Mouse (Mus musculus): Measurements from ENCODE around the gene Prkag1. TPM values are rescaled to one million over a fixed set of nuclear protein-coding genes. Genes with fewer than 3 reads are reported as not detected.

Gene Prkag1
- polyA plus RNA-seq, 1 experiment = 87.2 TPM

DNA sequence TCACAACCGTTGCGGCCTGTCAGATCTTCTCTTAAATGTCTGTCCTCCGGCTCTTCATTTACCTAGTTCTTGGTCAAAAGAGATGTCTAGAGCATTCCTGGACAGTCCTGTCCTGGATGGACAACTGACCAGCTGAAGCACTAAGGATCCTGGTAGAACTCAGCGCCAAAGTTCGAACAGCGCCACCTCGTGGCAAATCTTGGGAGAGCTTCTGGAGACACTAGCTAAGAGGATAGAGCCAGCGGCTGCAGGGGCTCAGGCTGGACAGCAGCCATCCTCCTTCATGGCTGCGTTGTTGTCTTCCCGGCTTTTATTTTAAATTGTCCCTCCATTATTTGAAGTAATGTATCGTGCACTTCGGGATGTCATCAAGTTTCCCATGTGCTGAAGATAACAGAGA, 31.9 kb downstream of the Prkag1 start:
- DNase-seq (ENCODE audit: low read depth, low spot score) = no peak
- WGBS = 11% methylated on average over 12 of the region's 12 CpGs

DNA sequence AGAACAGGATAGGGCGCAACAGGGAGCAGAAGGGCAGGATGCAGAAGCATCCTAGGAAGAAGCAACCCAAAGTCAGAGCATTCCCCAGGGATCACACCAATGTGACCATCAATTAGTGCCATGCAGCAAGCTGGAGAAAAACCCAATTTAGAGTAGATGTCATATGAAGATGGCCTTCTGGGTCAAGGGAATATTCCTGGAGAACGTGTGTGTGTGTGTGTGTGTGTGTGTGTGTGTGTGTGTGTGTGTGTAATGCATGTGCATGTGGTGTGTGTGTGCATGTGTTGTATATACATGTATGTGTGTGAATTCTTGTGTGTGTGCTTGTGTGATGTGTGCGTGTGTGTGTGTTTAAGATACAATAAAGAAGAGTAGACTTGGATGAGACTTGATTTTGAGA, 32.4 kb downstream of the Prkag1 start:
- DNase-seq (ENCODE audit: low read depth, low spot score) = no peak
- WGBS = 58% methylated on average over 3 of the region's 3 CpGs

DNA sequence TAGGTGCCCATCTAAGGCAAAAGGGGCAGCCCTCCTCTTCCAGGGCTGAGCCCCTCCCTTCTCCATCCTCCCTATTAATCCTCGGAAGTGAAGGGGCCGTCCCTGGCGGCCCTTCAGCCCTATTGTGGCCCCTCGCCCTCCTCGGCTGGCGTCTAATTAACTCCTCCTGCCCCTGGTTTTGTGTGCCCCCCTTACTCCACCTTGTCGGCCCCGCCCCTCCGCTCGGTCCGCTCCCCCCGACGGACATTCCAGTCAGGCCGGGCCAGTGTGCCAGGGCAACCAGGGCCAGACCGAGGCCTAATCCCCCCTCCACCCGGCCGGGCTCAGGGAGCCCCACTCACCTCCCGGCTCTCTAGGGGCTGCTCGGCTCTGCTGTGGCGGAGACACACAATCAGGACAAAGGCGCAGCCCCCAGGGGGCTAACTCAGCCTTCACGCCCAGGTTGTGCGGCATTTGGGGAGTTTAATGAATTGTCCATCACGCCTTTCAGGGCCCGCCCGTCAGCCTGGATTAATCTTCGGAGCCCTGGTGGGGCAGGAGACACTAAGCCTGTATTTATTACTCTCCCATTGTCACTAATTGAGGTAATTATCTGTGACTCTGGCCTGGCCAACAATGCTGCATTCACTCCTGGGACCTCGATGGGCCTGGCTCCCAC, 33.4 kb downstream of the Prkag1 start:
- no peak for DNase-seq (ENCODE audit: low read depth, low spot score)
- WGBS = 20% methylated on average over 28 of the region's 28 CpGs

DNA sequence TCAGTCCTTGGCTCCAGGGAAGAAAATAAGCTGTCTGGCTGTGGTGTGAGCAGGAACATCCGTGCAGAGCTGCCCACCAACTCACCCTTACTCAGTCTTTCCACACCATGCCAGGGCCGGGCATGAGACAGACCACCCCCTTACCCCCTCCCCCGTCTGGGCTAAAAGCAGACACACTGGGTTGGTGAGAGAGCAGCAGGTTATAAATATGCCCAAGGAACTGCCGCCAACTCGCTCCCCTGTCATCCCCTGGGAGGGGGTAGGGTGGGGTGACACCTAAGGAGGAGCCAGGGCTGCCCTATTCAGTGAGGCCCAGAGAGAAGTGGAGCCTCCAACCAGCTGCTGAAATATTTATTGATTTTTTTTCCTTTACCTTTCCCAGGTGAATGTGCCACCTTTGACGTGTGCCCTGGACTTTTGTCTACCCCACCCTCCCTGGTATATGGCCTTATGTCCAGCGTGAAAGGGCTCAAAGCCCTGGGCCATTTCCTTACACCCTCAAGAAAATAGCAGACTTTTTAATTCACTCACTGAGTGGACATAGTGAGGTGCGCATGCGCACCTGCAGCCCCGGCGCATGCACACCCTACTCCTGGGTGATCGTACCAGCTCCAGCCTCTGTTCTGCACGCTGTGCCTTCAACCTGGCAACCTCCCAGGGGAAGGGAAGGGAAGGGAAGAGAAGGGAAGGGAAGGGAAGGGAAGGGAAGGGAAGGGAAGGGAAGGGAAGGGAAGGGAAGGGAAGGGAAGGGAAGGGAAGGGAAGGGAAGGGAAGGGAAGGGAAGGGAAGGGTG, 34.3 kb downstream of the Prkag1 start:
- no peak for DNase-seq (ENCODE audit: low read depth, low spot score)
- 8% methylated on average over 13 of the region's 13 CpGs for WGBS

DNA sequence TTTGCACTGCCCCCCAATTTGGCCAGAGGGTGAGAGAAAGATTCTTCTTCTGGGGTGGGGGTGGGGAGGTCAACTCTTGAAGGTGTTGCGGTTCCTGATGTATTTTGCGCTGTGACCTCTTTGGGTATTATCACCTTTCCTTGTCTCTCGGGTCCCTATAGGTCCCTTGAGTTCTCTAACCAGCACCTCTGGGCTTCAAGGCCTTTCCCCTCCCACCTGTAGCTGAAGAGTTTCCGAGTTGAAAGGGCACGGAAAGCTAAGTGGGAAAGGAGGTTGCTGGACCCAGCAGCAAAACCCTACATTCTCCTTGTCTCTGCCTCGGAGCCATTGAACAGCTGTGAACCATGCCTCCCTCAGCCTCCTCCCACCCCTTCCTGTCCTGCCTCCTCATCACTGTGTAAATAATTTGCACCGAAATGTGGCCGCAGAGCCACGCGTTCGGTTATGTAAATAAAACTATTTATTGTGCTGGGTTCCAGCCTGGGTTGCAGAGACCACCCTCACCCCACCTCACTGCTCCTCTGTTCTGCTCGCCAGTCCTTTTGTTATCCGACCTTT, 38.1 kb downstream of the Prkag1 start:
- 5% methylated on average over 13 of the region's 13 CpGs for WGBS
- no peak for DNase-seq (ENCODE audit: low read depth, low spot score)

DNA sequence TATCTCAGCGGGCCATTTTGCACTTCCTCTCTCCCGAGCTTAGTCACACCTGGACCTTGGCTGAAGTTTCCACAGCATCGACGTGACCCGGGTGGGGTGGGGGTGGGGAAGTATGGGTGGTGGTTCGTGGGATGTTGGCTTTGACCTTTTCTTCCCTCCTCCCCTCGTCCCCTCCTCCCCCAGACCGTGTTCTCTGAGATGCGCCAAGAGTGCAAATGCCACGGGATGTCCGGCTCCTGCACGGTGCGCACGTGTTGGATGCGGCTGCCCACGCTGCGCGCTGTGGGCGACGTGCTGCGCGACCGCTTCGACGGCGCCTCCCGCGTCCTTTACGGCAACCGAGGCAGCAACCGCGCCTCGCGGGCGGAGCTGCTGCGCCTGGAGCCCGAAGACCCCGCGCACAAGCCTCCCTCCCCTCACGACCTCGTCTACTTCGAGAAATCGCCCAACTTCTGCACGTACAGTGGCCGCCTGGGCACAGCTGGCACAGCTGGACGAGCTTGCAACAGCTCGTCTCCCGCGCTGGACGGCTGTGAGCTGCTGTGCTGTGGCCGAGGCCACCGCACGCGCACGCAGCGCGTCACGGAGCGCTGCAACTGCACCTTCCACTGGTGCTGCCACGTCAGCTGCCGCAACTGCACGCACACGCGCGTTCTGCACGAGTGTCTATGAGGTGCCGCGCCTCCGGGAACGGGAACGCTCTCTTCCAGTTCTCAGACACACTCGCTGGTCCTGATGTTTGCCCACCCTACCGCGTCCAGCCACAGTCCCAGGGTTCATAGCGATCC, 38.9 kb downstream of the Prkag1 start:
- WGBS = 2% methylated on average over 74 of the region's 75 CpGs
- DNase-seq (ENCODE audit: low read depth, low spot score) = no peak

DNA sequence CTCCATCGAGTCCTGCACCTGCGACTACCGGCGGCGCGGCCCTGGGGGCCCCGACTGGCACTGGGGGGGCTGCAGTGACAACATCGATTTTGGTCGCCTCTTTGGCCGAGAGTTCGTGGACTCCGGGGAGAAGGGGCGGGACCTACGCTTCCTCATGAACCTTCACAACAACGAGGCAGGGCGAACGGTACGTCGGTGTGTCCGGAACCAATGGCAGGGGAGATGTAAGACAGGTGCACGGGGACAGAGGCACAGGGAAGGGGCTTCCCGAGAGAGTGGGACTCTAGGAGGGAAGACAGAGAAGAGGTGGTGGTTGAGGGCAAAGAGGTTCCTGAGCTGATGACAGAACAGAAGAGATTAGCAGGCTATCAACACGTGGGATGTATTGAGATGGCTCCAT, 39.5 kb downstream of the Prkag1 start:
- 3% methylated on average over 23 of the region's 23 CpGs for WGBS
- no peak for DNase-seq (ENCODE audit: low read depth, low spot score)

DNA sequence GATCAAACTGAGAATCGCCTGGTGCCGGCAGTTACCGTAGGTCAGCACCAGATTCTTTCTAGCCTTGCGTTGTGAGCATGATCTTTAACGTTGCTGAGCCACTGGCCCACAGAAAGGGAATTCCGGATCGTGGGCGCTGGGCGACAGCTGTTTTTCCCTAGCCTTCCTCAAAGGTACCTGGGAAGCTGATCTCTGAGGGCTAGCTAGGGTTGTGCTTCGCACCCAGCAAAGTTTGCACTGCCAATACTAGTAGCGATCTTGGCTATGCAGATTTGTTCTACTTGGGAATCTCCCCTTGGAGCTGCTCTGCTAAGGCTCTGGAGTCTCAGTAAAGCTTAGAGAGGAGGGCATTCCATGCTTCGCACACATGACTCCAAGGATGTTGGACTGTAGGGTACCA, 40.1 kb downstream of the Prkag1 start:
- WGBS = 1% methylated on average over 12 of the region's 12 CpGs
- no peak for DNase-seq (ENCODE audit: low read depth, low spot score)

DNA sequence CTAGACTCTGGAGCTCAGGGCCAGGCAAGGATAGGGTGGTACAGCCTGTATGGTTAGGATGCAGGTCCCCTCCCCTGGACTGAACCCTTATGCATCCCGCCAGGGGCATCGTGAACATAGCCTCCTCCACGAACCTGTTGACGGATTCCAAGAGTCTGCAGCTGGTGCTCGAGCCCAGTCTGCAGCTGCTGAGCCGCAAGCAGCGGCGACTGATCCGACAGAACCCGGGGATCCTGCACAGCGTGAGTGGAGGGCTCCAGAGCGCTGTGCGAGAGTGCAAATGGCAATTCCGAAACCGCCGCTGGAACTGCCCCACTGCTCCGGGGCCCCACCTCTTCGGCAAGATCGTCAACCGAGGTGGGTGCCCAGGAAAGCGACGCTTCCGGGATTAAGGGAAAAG, 40.6 kb downstream of the Prkag1 start:
- DNase-seq (ENCODE audit: low read depth, low spot score) = no peak
- WGBS = 1% methylated on average over 23 of the region's 23 CpGs

DNA sequence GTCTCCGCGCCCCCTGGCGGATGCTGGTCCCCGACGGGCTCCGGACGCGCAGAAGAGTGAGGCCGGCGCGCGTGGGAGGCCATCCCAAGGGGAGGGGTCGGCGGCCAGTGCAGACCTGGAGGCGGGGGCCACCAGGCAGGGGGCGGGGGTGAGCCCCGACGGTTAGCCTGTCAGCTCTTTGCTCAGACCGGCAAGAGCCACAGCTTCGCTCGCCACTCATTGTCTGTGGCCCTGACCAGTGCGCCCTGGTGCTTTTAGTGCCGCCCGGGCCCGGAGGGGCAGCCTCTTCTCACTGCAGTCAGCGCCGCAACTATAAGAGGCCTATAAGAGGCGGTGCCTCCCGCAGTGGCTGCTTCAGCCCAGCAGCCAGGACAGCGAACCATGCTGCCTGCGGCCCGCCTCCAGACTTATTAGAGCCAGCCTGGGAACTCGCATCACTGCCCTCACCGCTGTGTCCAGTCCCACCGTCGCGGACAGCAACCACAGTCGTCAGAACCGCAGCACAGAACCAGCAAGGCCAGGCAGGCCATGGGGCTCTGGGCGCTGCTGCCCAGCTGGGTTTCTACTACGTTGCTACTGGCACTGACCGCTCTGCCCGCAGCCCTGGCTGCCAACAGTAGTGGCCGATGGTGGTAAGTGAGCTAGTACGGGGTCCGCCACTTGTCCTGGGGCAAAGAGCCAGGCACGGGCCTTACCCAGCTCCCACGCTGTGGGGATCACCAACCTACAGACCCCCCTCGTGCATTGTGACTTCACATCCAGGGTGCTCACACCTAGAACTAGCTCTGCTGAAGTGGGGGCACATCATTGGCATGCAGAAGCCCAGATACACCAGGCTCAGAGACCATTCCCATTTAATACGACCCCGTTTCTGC, 41.4 kb downstream of the Prkag1 start, which contains the start of gene Wnt1:
TSS of gene Wnt1 (plus strand) at position 197 of the 875 bp plus-strand sequence.
- 6% methylated on average over 51 of the region's 51 CpGs for WGBS
- no peak for DNase-seq (ENCODE audit: low read depth, low spot score)

DNA sequence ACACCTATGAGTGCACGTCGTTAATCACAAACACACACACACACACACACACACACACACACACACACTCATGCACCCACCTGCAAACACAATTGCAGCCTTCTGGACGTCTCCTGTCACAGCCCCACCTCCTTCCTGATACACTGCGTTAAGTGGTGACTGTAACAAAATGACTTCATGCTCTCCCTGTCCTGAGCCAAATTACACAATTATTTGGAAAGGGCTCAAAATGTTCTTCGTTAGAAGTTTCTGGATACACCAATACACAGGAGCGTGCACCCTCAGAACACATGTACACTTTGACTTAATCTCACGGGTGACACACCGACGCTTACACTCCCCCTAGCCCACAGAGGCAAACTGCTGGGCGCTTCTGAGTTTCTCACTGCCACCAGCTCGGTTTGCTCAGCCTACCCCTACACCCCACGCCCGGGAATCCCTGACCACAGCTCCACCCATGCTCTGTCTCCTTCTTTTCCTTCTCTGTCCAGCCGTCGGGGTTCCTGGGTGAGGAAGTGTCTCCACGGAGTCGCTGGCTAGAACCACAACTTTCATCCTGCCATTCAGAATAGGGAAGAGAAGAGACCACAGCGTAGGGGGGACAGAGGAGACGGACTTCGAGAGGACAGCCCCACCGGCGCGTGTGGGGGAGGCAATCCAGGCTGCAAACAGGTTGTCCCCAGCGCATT, 42.2 kb downstream of the Prkag1 start:
- WGBS = 5% methylated on average over 24 of the region's 24 CpGs
- DNase-seq (ENCODE audit: low read depth, low spot score) = no peak

DNA sequence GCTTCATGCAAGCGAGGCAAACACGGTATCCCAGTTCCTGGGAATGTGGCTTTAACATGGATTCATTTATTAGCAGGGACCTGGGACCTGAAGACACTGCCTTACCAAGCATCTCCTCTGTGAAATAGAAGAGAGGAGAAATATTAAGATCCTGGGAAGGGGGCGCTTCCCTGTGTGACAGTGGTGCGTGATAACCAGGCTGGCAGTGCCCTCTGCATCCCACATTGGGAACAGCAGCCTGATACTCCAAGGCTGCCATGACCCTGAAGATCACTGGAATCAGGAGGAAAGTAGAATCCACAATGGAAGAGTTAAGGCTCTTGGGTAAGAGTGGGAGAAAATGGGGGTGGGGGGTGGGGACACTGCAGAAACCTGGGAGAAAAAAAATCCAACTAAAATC, 43.4 kb downstream of the Prkag1 start:
- DNase-seq (ENCODE audit: low read depth, low spot score) = no peak
- WGBS = 32% methylated on average over 4 of the region's 4 CpGs

DNA sequence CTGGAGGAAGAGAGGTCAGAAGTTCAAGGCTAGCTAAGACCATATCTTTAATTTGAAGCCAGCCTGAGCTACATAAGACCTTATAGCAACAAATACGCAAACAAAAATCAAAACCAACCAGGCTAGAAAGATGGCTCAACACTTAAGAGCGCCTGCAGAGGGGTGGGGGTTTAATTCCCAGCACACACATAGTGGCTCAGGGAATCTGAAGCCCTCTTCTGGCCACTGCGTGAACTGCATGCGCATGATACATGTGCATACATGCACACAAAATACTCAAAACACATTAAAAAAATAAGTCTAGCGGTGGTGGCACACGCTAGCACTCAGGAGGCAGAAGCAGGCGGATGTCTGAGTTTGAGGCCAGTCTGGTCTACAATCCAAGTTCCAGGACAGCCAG, 45.6 kb downstream of the Prkag1 start:
- no peak for DNase-seq (ENCODE audit: low read depth, low spot score)
- 55% methylated on average over 7 of the region's 7 CpGs for WGBS

DNA sequence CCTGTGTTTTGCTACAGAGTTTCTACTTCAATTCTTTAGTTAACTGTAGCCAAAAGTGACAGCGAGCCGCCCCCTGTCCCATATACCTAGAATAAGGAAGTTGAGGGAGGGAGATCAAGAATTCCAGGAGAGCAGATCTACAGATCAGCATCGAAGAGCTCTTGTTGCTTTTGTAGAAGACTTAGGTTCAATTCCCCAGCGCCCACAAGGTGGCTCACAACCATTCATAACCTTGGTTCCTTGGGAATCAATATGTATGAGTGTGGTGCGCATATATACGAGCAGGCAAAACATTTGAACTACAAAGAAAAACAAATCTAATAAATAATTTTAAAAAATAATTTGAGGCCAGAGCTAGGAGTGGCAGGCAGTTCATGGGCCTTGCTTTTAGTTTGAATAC, 50.2 kb downstream of the Prkag1 start:
- WGBS = 50% methylated on average over 6 of the region's 6 CpGs

DNA sequence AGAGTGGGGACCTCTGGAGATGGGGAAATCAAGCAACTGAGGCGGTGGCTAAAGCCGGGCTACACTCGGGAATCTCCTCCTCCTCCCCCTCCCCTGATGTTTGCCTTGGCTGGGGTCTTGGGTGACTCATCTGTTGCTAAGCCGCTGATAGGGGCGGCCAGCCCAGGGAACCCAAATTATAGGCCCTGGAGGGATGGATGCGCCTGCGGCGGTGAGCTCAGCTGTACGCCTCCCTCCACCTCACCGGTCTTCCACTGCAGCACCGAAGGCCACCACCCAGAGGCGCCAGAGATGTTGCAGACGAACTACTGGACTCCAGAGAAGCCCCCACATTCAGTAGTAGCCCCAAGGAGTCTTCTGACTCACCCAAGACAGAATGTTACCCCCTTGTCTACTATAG, 50.7 kb downstream of the Prkag1 start:
- no peak for DNase-seq (ENCODE audit: low read depth, low spot score)
- WGBS = 25% methylated on average over 13 of the region's 13 CpGs

More for the DNA sequence above, 50.2 kb downstream of the Prkag1 start:
- DNase-seq (ENCODE audit: low read depth, low spot score) = no peak

DNA sequence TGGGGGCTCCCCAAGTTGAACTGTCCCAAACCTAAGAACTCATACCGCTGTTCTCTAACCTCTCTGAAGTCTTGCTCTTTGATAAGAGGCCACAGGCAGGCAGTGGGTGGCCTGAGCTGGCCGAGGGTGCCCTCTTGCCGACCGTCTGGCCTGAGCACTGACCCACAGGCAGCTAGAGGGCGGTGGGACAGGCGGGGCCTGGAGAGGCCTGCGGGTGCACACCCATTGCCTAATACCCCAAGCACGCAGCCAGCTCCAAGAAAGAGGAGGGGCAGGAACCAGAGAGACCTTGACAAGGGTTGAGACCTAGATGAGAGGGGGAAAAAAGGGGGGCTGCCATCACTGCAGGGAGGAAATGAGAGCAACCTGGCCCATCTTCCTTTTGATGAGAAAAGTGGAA, 51.2 kb downstream of the Prkag1 start:
- DNase-seq (ENCODE audit: low read depth, low spot score) = no peak
- WGBS = 15% methylated on average over 8 of the region's 8 CpGs

DNA sequence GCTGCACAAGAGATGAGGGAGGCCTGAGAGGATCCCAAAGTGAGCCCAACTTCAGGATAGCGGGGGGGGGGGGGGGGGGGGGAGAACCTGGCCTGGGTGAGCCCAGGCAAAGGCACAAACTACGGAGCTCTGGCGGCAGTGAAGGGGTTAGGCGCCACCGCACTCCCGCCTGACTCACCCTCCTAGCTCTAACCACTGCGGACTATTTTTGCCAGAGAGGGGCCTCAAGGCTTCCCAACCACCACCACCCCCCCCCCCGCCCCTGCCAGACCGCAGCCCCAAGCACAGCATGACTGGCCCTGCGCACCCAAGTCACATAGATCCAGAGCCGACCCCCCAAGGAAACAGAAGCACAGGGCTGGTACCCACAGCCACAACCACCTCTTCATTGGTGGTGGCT, 52.5 kb downstream of the Prkag1 start:
- DNase-seq (ENCODE audit: low read depth, low spot score) = no peak
- 11% methylated on average over 11 of the region's 11 CpGs for WGBS

DNA sequence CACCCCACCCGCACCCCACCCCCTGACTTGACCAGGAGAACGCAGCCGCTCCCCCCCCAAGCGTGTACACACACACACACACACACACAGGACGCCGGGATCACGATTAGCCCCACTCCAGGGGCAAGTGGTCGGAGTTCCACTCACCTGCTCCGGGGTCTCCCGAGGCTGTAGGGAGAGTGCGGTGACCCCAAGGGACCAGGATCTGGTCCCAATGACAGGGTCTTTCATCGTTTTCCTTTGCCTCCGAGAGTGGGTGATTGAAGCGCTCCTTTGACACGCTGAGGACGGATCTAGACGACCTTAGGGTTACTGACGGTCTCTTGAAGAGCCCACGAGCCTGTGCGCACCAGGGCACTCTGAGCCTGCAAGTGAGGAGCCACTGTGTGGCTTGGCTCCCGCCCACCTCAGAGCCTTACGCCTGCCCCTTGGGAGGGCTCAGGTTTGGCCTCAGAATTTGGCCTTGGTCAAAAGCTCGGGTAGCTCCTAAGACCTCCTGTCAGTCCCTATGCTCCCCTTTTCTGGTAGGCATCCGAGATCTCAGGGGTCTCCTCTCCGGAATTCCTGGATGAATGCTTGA, 53.0 kb downstream of the Prkag1 start:
- 5% methylated on average over 25 of the region's 25 CpGs for WGBS
- DNase-seq (ENCODE audit: low read depth, low spot score) = no peak
